In the genomic region with DNA sequence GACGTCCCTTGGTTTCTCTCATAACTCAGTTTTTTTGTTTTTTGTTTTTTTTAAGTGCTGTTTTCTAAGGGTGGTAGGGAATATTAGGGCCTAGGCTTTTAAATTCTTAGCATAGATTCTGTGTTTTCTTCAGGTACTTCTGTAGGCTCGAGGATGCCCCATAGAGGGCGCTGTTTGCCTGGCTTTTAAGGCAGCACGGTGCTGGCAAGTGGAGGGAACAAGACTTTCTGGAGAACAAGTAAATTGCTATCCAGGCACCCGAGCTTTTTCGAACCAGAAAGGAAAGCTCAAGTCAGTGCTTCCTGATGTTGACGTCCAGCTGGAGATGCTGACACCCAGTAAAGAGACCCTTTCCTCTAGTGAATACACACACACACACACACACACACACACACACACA, we compare ENCODE assay signal across 9 mouse cellular contexts. TPM values are rescaled to one million over a fixed set of nuclear protein-coding genes. Genes with fewer than 3 reads are reported as not detected.
DNase-seq lines count a peak whose midpoint lies in the region; ATAC-seq and TF ChIP-seq lines count a peak whose summit lies in the region.
"Had no signal": no experiment of that assay in that cellular context is flagged by ENCODE, and none has a peak within 500 bp of the region (broad histone marks: within the 10 kb centered on the region; RNA-seq: fewer than 3 reads in every experiment).

No protein-coding gene starts in this region.

- no peak overlapping the region for H3K27ac ChIP-seq in kidney, embryonic 15.5 days
- no peak overlapping the region for H3K27ac ChIP-seq in liver, adult 2 months (replicated peaks; ENCODE audit: insufficient read depth, low read depth, low read length)
- H3K27ac ChIP-seq: embryonic facial prominence, embryonic 13.5 days had no signal

- H3K27me3 ChIP-seq in kidney, embryonic 15.5 days, result peaks cover 86% of the 10 kb centered on the region
- H3K27me3 ChIP-seq in liver, adult 2 months (ENCODE audit: control insufficient read depth, insufficient read depth, low read length), result peaks cover 28% of the 10 kb centered on the region

- peak; percentile 53 for ATAC-seq in granulocyte monocyte progenitor cell, adult 5-6 weeks (replicated peaks; ENCODE audit: poor library complexity, severe bottlenecking)
- peak; percentile 68; the same call in 1 of the 2 replicates for ATAC-seq in kidney, embryonic 15.5 days (replicated peaks; ENCODE audit: low FRiP score)
- 0 out of 2 replicates have a peak, but pooled peaks have one; percentile 32 for ATAC-seq in neutrophil, adult 5-6 weeks (ENCODE audit: extremely low read depth, insufficient number of reproducible peaks, low FRiP score, poor library complexity, severe bottlenecking)

- no peaks in the 10 kb centered on the region for H3K79me2 ChIP-seq in liver, adult 2 months (ENCODE audit: control insufficient read depth, insufficient read depth, low read length)

- no peaks in the 10 kb centered on the region for H3K36me3 ChIP-seq in kidney, embryonic 15.5 days
- H3K36me3 ChIP-seq in liver, adult 2 months (ENCODE audit: control insufficient read depth, insufficient read depth, low read length), result no peaks in the 10 kb centered on the region
- H3K36me3 ChIP-seq: embryonic facial prominence, embryonic 13.5 days had no signal

- no peaks in the 10 kb centered on the region for H3K9me3 ChIP-seq in kidney, embryonic 15.5 days (replicated peaks)
- H3K9me3 ChIP-seq: embryonic facial prominence, embryonic 13.5 days had no signal

- TF ChIP-seq POLR2A in liver, adult 2 months (IDR thresholded peaks at IDR 0.05; ENCODE audit: extremely low read depth, insufficient read depth, low read length), result no peak

- WGBS in kidney, embryonic 15.5 days, result under 1% methylated on average over 7 of the region's 7 CpGs
- under 1% methylated on average over 7 of the region's 7 CpGs for WGBS in liver, adult 2 months

- H3K9ac ChIP-seq in kidney, embryonic 15.5 days, result no peak overlapping the region
- H3K9ac ChIP-seq in liver, adult 2 months (ENCODE audit: low read depth, low read length), result no peak overlapping the region
- H3K9ac ChIP-seq: embryonic facial prominence, embryonic 13.5 days had no signal

- peak; percentile 71 for DNase-seq in A20 (ENCODE audit: low read depth, low spot score)
- peak; percentile 82 to 95 for DNase-seq in adrenal gland, adult (ENCODE audit: inconsistent age in 2 of 2, low spot score in 1 of 2)
- DNase-seq in embryo, embryonic 11 days, result peak; percentile 91
- peak; percentile 56 for DNase-seq in liver, adult 2 months (ENCODE audit: extremely low read depth, low read depth, low spot score)
- peak; percentile 35 to 42 for DNase-seq in thymus, adult 18-20 months

- H3K4me1 ChIP-seq in kidney, embryonic 15.5 days, result peaks cover 32% of the 10 kb centered on the region
- H3K4me1 ChIP-seq in liver, adult 2 months (ENCODE audit: control insufficient read depth, insufficient read depth, low read length), result peaks cover 3% of the 10 kb centered on the region; the same call in 1 of the 2 replicates

- TF ChIP-seq CTCF in liver, adult 2 months (IDR thresholded peaks at IDR 0.05; ENCODE audit: low read depth, low read length), result peak; percentile 87

- no peak overlapping the region for H3K4me2 ChIP-seq in kidney, embryonic 15.5 days
- H3K4me2 ChIP-seq: embryonic facial prominence, embryonic 13.5 days had no signal

- no peak overlapping the region for H3K4me3 ChIP-seq in kidney, embryonic 15.5 days (replicated peaks)
- H3K4me3 ChIP-seq in liver, adult 2 months (ENCODE audit: insufficient read depth, low read depth, low read length), result no peak overlapping the region
- H3K4me3 ChIP-seq: embryonic facial prominence, embryonic 13.5 days had no signal

RNA-seq across cellular contexts. Expression of a gene that starts 2.7 kb away (rescaled TPM):
- total RNA-seq in granulocyte monocyte progenitor cell, adult 5-6 weeks (2014; fragmentation: Nextera tagmentation), result not detected in 2 replicates
- not detected in 2 replicates for total RNA-seq in granulocyte monocyte progenitor cell, adult 5-6 weeks (2017)
- polyA plus RNA-seq in kidney, embryonic 15.5 days (2015; fragmentation: Nextera tagmentation; extraction: Ambion mirVana), result not detected in 2 replicates
- not detected in 2 replicates for total RNA-seq in liver, adult 2 months (2014; rRNA removed)
- not detected in 2 replicates for polyA plus RNA-seq in liver, adult 2 months (2012; rRNA removed)
- not detected in 2 replicates for total RNA-seq in neutrophil, adult 5-6 weeks (2017)
- polyA plus RNA-seq: embryonic facial prominence, embryonic 13.5 days had no signal

RNA-seq across cellular contexts. Expression of a gene that starts 8.6 kb away (rescaled TPM):
- not detected in 2 replicates for total RNA-seq in granulocyte monocyte progenitor cell, adult 5-6 weeks (2014; fragmentation: Nextera tagmentation)
- total RNA-seq in granulocyte monocyte progenitor cell, adult 5-6 weeks (2017), result not detected in 2 replicates
- 0.22 TPM in 1 of 2 replicates, not detected in the other for polyA plus RNA-seq in kidney, embryonic 15.5 days (2015; fragmentation: Nextera tagmentation; extraction: Ambion mirVana)
- total RNA-seq in liver, adult 2 months (2014; rRNA removed), result not detected in 2 replicates
- polyA plus RNA-seq in liver, adult 2 months (2012; rRNA removed), result not detected in 2 replicates
- total RNA-seq in neutrophil, adult 5-6 weeks (2017), result not detected in 2 replicates
- polyA plus RNA-seq: embryonic facial prominence, embryonic 13.5 days had no signal

RNA-seq across cellular contexts. Expression of a gene that starts 20.0 kb away (rescaled TPM):
- 67.7 and 85.7 TPM in 2 replicates for total RNA-seq in granulocyte monocyte progenitor cell, adult 5-6 weeks (2014; fragmentation: Nextera tagmentation)
- total RNA-seq in granulocyte monocyte progenitor cell, adult 5-6 weeks (2017), result 94.4 and 106 TPM in 2 replicates
- polyA plus RNA-seq in kidney, embryonic 15.5 days (2015; fragmentation: Nextera tagmentation; extraction: Ambion mirVana), result 222 and 231 TPM in 2 replicates
- 25.4 and 26.8 TPM in 2 replicates for total RNA-seq in liver, adult 2 months (2014; rRNA removed)
- 24.5 and 25.2 TPM in 2 replicates for polyA plus RNA-seq in liver, adult 2 months (2012; rRNA removed)
- 51.1 and 52.5 TPM in 2 replicates for total RNA-seq in neutrophil, adult 5-6 weeks (2017)

Comparison
In these comparisons a context has a peak if more than half of its experiments do, and no peak if none do; other contexts are left out.
1. DNase-seq: peak in every context shown above with its lines; median percentile 91 in embryo, embryonic 11 days; 88 in adrenal gland, adult; 71 in A20; 56 in liver, adult 2 months; 38 in thymus, adult 18-20 months.